Mouse (Mus musculus): ENCODE measurements around the gene Cnp.
A peak's percentile ranks its signal among the peaks of the same experiment; 100 is the strongest.
"Not testable (repeated sequence)": the region's sequence is repeated elsewhere in the genome, so short reads cannot be mapped to it uniquely, and the experiment has no call there.

Cnp gene

GRCm38 (mm10) chr11:100555583-100555982 is 19.1 kb upstream of the Cnp start:
- DNase-seq (ENCODE audit: low read depth, low spot score): peak; percentile 88

GRCm38 (mm10) chr11:100557563-100557962 is 17.1 kb upstream of the Cnp start:
- DNase-seq (ENCODE audit: low read depth, low spot score): no peak

- DNase-seq (ENCODE audit: low read depth, low spot score): no peak
These were observed 15.2 kb upstream of the Cnp start for GRCm38 (mm10) chr11:100559476-100559875.

GRCm38 (mm10) chr11:100561748-100562147 is 13.0 kb upstream of the Cnp start:
- no peak for DNase-seq (ENCODE audit: low read depth, low spot score)

- no peak for DNase-seq (ENCODE audit: low read depth, low spot score)
These were observed 10.4 kb upstream of the Cnp start for GRCm38 (mm10) chr11:100564297-100564696.

- no peak for DNase-seq (ENCODE audit: low read depth, low spot score)
These were observed 10.0 kb upstream of the Cnp start for GRCm38 (mm10) chr11:100564703-100565102.

- no peak for DNase-seq (ENCODE audit: low read depth, low spot score)
These were observed 7.5 kb upstream of the Cnp start for GRCm38 (mm10) chr11:100567229-100567628.

GRCm38 (mm10) chr11:100567815-100568245 is 6.9 kb upstream of the Cnp start:
- DNase-seq (ENCODE audit: low read depth, low spot score): no peak

- DNase-seq (ENCODE audit: low read depth, low spot score): no peak
These were observed 6.0 kb upstream of the Cnp start for GRCm38 (mm10) chr11:100568692-100569091.

- DNase-seq (ENCODE audit: low read depth, low spot score): no peak
These were observed 4.9 kb upstream of the Cnp start for GRCm38 (mm10) chr11:100569789-100570188.

- peak; percentile 85 for DNase-seq (ENCODE audit: low read depth, low spot score)
These were observed 4.1 kb upstream of the Cnp start for GRCm38 (mm10) chr11:100570430-100571201.

GRCm38 (mm10) chr11:100571202-100571567 is 3.5 kb upstream of the Cnp start:
- peak; percentile 49 for DNase-seq (ENCODE audit: low read depth, low spot score)

- DNase-seq (ENCODE audit: low read depth, low spot score): peak; percentile 68
These were observed 516 bp upstream of the Cnp start for GRCm38 (mm10) chr11:100574188-100574587.

GRCm38 (mm10) chr11:100575484-100575855 is 766 bp downstream of the Cnp start:
- no peak for DNase-seq (ENCODE audit: low read depth, low spot score)

GRCm38 (mm10) chr11:100576256-100576655 is 1.6 kb downstream of the Cnp start:
- DNase-seq (ENCODE audit: low read depth, low spot score): no peak

GRCm38 (mm10) chr11:100577852-100578599 is 3.3 kb downstream of the Cnp start:
- no peak for DNase-seq (ENCODE audit: low read depth, low spot score)

- no peak for DNase-seq (ENCODE audit: low read depth, low spot score)
These were observed 4.6 kb downstream of the Cnp start for GRCm38 (mm10) chr11:100579116-100579799.

GRCm38 (mm10) chr11:100580275-100580674 is 5.6 kb downstream of the Cnp start:
- DNase-seq (ENCODE audit: low read depth, low spot score): no peak

- DNase-seq (ENCODE audit: low read depth, low spot score): no peak
These were observed 7.1 kb downstream of the Cnp start for GRCm38 (mm10) chr11:100581756-100582155.

- not testable (repeated sequence) for DNase-seq (ENCODE audit: low read depth, low spot score)
These were observed 7.7 kb downstream of the Cnp start for GRCm38 (mm10) chr11:100582413-100582812.

GRCm38 (mm10) chr11:100582836-100583235 is 8.1 kb downstream of the Cnp start:
- no peak for DNase-seq (ENCODE audit: low read depth, low spot score)

GRCm38 (mm10) chr11:100584561-100584961 is 9.9 kb downstream of the Cnp start:
- peak; percentile 40 for DNase-seq (ENCODE audit: low read depth, low spot score)

Data from CD4-positive, CD25-positive, alpha-beta regulatory T cell, adult 2 months (primary cell).